Mouse (Mus musculus) forebrain, embryonic 15.5 days (tissue): ENCODE measurements at regions not wholly inside any gene's neighbourhood (a gene's known extent, or its start where the extent isn't known, plus 50 kb on each side); places are given as distances from the start of the nearest gene placed in this dataset.
A peak's percentile ranks its signal among the peaks of the same experiment; 100 is the strongest.

Experiments
- ATAC-seq: fragments of 200-750 bp; cut with Nextera tagmentation; replicated peaks from 2 replicates; pipeline ENCODE4 v1.8.0; 2017; ENCODE audit warnings: mild to moderate bottlenecking, moderate TSS enrichment, moderate library complexity
- H3K27ac ChIP-seq: fragments of 300-500 bp; sonication (generic); replicated peaks from 2 replicates; pipeline ENCODE4 v1.5.1; 2015; ENCODE audit warnings: mild to moderate bottlenecking, inconsistent platforms
- H3K27me3 ChIP-seq: fragments of 300-500 bp; sonication (generic); 2 replicates; pipeline ENCODE4 v1.6.1; 2015; ENCODE audit warnings: inconsistent platforms
- H3K36me3 ChIP-seq: fragments of 300-500 bp; sonication (generic); 2 replicates; pipeline ENCODE4 v1.6.1; 2015; ENCODE audit warnings: mild to moderate bottlenecking, inconsistent platforms
- H3K4me1 ChIP-seq: fragments of 300-500 bp; sonication (generic); 2 replicates; pipeline ENCODE4 v1.6.1; 2015; ENCODE audit warnings: inconsistent platforms
- H3K4me2 ChIP-seq: fragments of 300-500 bp; sonication (generic); replicated peaks from 2 replicates; pipeline ENCODE4 v1.6.1; 2015; ENCODE audit warnings: mild to moderate bottlenecking, inconsistent platforms
- H3K4me3 ChIP-seq: fragments of 300-500 bp; sonication (generic); 2 replicates; pipeline ENCODE4 v1.5.1; 2015; ENCODE audit warnings: mild to moderate bottlenecking, inconsistent platforms
- H3K9ac ChIP-seq: fragments of 300-500 bp; sonication (generic); replicated peaks from 2 replicates; pipeline ENCODE4 v1.6.1; 2015; ENCODE audit warnings: mild to moderate bottlenecking, inconsistent platforms
- H3K9me3 ChIP-seq: fragments of 300-500 bp; sonication (generic); 2 replicates; pipeline ENCODE4 v1.6.1; 2016; ENCODE audit warnings: inconsistent platforms
- WGBS: fragments of 180-500 bp; shearing (Covaris S2); methylation state at CpG from one replicate; pipeline ENCODE4 v1.1.7; 2015; ENCODE audit warnings: mixed read lengths; 5-methylcytosine and 5-hydroxymethylcytosine counted together

GRCm38 (mm10) chr9:101424974-101425670 lies 173.5 kb upstream of the Ppp2r3a start:
- Histone ChIP-seq H3K27ac (no peak overlapping the region), H3K4me1 (no peaks in the 10 kb centered on the region), H3K4me2 (no peak overlapping the region), H3K9me3 (no peaks in the 10 kb centered on the region), H3K27me3 (no peaks in the 10 kb centered on the region), H3K36me3 (no peaks in the 10 kb centered on the region), H3K9ac (no peak overlapping the region), H3K4me3 (no peak overlapping the region)
- WGBS = 82% methylated on average over 12 of the region's 12 CpGs
- ATAC-seq = no peak

GRCm38 (mm10) chr9:101423041-101423440 lies 171.4 kb upstream of the Ppp2r3a start:
- ATAC-seq = no peak
- Histone ChIP-seq H3K4me1 (no peaks in the 10 kb centered on the region), H3K27ac (no peak overlapping the region), H3K4me3 (no peak overlapping the region), H3K9me3 (no peaks in the 10 kb centered on the region), H3K4me2 (no peak overlapping the region), H3K27me3 (no peaks in the 10 kb centered on the region), H3K9ac (no peak overlapping the region), H3K36me3 (no peaks in the 10 kb centered on the region)
- WGBS = 83% methylated on average over 5 of the region's 5 CpGs

DNA sequence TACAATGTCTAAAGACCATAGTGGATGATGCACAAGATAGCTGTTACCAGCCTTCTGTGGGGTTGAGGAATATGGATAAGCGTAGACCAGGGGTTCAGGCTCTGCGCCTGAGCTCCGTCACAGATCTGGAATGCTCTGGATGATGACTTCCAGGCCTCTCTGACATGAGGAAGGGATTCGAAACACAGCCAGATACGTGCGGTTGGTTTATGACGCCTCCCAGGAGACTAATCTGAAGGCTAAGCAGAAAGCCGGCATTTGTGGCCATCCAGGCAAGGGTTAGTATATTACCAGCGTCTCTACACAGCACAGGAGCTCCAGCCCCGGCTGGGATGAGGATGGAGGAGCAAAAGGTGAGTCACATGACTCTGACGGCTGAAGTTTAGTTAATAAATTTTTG lies 170.4 kb upstream of the Ppp2r3a start:
- ATAC-seq = no peak
- H3K4me3 ChIP-seq = no peak overlapping the region
- no peak overlapping the region for H3K9ac ChIP-seq
- no peak overlapping the region for H3K27ac ChIP-seq
- no peaks in the 10 kb centered on the region for H3K9me3 ChIP-seq
- no peaks in the 10 kb centered on the region for H3K27me3 ChIP-seq
- H3K4me2 ChIP-seq = no peak overlapping the region
- H3K4me1 ChIP-seq = no peaks in the 10 kb centered on the region
- WGBS = 90% methylated on average over 11 of the region's 11 CpGs
- H3K36me3 ChIP-seq = no peaks in the 10 kb centered on the region

- WGBS = 95% methylated on average over 7 of the region's 7 CpGs
- H3K4me1 ChIP-seq = no peaks in the 10 kb centered on the region
- H3K9me3 ChIP-seq = no peaks in the 10 kb centered on the region
- no peak overlapping the region for H3K27ac ChIP-seq
- H3K27me3 ChIP-seq = no peaks in the 10 kb centered on the region
- no peak overlapping the region for H3K9ac ChIP-seq
- no peaks in the 10 kb centered on the region for H3K36me3 ChIP-seq
- no peak overlapping the region for H3K4me2 ChIP-seq
- ATAC-seq = no peak
- no peak overlapping the region for H3K4me3 ChIP-seq
Observed at GRCm38 (mm10) chr9:101421136-101421535, 169.5 kb upstream of the Ppp2r3a start.

- Histone ChIP-seq H3K4me1 (no peaks in the 10 kb centered on the region), H3K4me3 (no peak overlapping the region), H3K27me3 (no peaks in the 10 kb centered on the region), H3K27ac (no peak overlapping the region), H3K4me2 (no peak overlapping the region), H3K36me3 (no peaks in the 10 kb centered on the region), H3K9me3 (no peaks in the 10 kb centered on the region), H3K9ac (no peak overlapping the region)
- 96% methylated on average over 4 of the region's 4 CpGs for WGBS
- ATAC-seq = no peak
Observed at GRCm38 (mm10) chr9:101420181-101420580, 168.6 kb upstream of the Ppp2r3a start.

DNA sequence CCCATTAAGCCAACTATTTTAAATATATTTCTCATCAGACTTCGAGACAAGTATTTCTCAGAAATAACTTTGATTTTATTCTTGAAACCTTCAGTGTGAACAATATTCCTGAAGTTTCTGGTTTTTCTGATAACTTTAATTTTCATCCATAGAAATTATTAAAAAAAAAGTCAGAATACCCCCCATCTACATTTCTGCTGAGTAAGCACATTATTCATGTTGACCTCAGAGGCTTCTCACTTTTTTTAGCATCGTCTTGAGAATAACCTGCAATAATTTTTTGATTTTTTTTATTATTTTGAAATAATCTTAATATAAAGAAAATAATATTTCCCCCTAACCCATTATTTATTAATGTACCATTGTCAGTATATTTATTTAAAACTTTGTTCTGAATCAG lies 166.1 kb upstream of the Ppp2r3a start:
- Histone ChIP-seq H3K36me3 (no peaks in the 10 kb centered on the region), H3K4me2 (no peak overlapping the region), H3K9ac (no peak overlapping the region), H3K4me1 (no peaks in the 10 kb centered on the region), H3K4me3 (no peak overlapping the region), H3K27me3 (no peaks in the 10 kb centered on the region), H3K27ac (no peak overlapping the region), H3K9me3 (no peaks in the 10 kb centered on the region)
- WGBS = 86% methylated on average over 2 of the region's 2 CpGs
- no peak for ATAC-seq

DNA sequence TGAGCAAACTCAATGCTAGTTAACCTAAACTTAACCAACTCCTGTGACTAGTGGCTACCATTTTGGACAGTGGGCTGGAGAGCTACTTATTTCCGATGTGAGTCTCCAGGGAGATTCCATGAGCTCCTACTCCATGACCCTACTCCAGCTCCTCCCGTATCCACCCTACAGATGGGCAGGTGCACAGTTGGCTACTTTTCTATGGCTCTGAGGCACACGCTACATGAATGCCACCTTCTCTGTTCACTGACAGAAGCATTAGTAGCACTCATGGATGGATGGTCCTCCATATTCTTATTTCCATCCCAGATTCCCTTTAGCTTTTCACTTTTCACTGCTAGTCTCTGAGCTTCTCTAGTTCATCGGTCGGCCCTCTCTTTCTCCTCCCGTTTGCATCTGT lies 164.7 kb upstream of the Ppp2r3a start:
- Histone ChIP-seq H3K36me3 (no peaks in the 10 kb centered on the region), H3K9me3 (no peaks in the 10 kb centered on the region), H3K27me3 (no peaks in the 10 kb centered on the region), H3K4me1 (no peaks in the 10 kb centered on the region), H3K27ac (no peak overlapping the region), H3K9ac (no peak overlapping the region), H3K4me2 (no peak overlapping the region), H3K4me3 (no peak overlapping the region)
- ATAC-seq = no peak
- WGBS = 99% methylated on average over 6 of the region's 6 CpGs

GRCm38 (mm10) chr9:101413071-101413633 lies 161.6 kb upstream of the Ppp2r3a start:
- Histone ChIP-seq H3K9ac (no peak overlapping the region), H3K36me3 (no peaks in the 10 kb centered on the region), H3K4me2 (no peak overlapping the region), H3K9me3 (no peaks in the 10 kb centered on the region), H3K4me3 (no peak overlapping the region), H3K27me3 (no peaks in the 10 kb centered on the region), H3K4me1 (peaks cover 10% of the 10 kb centered on the region), H3K27ac (no peak overlapping the region)
- ATAC-seq = no peak
- WGBS = 92% methylated on average over 3 of the region's 3 CpGs

- Histone ChIP-seq H3K27me3 (no peaks in the 10 kb centered on the region), H3K9me3 (no peaks in the 10 kb centered on the region), H3K27ac (0 out of 2 replicates have a peak overlapping the region, but pooled peaks have one; percentile 24), H3K36me3 (no peaks in the 10 kb centered on the region), H3K4me1 (peaks cover 22% of the 10 kb centered on the region), H3K4me2 (no peak overlapping the region), H3K9ac (no peak overlapping the region), H3K4me3 (no peak overlapping the region)
- ATAC-seq = no peak
- 94% methylated on average over 3 of the region's 3 CpGs for WGBS
Observed at GRCm38 (mm10) chr9:101411951-101412350, 160.4 kb upstream of the Ppp2r3a start.

GRCm38 (mm10) chr9:101411532-101411880 lies 159.9 kb upstream of the Ppp2r3a start:
- Histone ChIP-seq H3K4me3 (no peak overlapping the region), H3K27ac (0 out of 2 replicates have a peak overlapping the region, but pooled peaks have one; percentile 24), H3K9me3 (no peaks in the 10 kb centered on the region), H3K36me3 (no peaks in the 10 kb centered on the region), H3K4me2 (no peak overlapping the region), H3K9ac (no peak overlapping the region), H3K4me1 (peaks cover 27% of the 10 kb centered on the region), H3K27me3 (no peaks in the 10 kb centered on the region)
- 64% methylated on average over 5 of the region's 5 CpGs for whole genome bisulfite sequencing
- ATAC-seq = no peak

- Histone ChIP-seq H3K27ac (0 out of 2 replicates have a peak overlapping the region, but pooled peaks have one; percentile 24), H3K36me3 (no peaks in the 10 kb centered on the region), H3K27me3 (no peaks in the 10 kb centered on the region), H3K9ac (no peak overlapping the region), H3K9me3 (no peaks in the 10 kb centered on the region), H3K4me2 (no peak overlapping the region), H3K4me3 (no peak overlapping the region), H3K4me1 (peaks cover 27% of the 10 kb centered on the region)
- 69% methylated on average over 21 of the region's 21 CpGs for WGBS
- ATAC-seq = no peak
Observed at GRCm38 (mm10) chr9:101410783-101411531, 159.4 kb upstream of the Ppp2r3a start.

GRCm38 (mm10) chr9:101410348-101410747 lies 158.8 kb upstream of the Ppp2r3a start:
- WGBS = 57% methylated on average over 3 of the region's 3 CpGs
- Histone ChIP-seq H3K9me3 (no peaks in the 10 kb centered on the region), H3K4me2 (no peak overlapping the region), H3K36me3 (no peaks in the 10 kb centered on the region), H3K27ac (0 out of 2 replicates have a peak overlapping the region, but pooled peaks have one; percentile 24), H3K27me3 (no peaks in the 10 kb centered on the region), H3K4me3 (no peak overlapping the region), H3K4me1 (peaks cover 28% of the 10 kb centered on the region), H3K9ac (no peak overlapping the region)
- ATAC-seq = no peak
